Mouse (Mus musculus): ENCODE results near the gene Rtf2. TPM values are rescaled to one million over a fixed set of nuclear protein-coding genes. Genes with fewer than 3 reads are reported as not detected.

The Rtf2 gene
- total and polyA plus RNA-seq, 3 experiments: 31.9 to 84.2 (median 73.1) TPM

DNA sequence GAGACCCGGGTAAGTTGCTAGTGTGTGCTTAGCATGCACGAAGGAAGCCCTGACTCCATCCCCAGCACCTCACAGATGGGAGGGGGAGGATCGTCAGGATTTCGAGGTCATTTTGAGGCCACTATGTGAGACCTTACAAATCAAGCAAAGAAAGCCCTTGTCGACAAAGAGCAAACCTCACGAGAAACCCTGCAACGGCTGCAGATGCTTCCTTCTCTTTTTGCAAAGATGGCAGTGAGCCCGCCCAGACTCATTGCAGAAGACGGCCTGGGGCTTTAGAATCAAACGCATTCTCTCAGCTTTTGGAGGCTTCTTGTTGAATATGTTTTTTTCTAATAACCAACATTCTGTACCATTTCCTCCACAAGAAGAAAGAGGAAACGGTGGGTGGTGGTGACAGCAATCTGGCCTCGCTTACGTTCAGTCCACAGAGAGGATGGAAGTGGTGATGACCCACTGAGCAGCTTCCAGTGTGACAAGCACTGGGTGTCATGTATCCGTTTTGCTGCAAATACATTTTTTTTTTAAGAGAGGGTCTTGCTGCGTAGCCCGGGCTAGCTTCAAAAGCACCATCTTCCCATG lies 2.9 kb upstream of the Rtf2 start:
- DNase-seq: no peak

DNA sequence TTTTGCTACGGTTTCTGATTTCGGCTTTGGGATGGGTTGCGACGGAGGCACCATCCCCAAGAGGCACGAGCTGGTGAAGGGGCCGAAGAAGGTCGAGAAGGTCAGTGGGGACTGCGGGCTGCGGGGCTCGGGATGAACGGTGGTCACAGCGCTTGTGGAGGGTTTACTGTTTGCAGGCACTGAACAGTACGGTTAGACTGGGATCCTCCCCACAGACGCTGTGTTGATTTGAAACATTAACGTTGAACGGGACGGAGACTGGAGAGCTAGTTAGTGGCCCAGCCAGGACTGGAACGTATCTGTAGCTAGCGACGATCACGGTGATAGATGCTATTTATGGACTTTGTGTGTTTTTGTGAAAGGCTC lies 267 bp downstream of the Rtf2 start:
- no peak for DNase-seq

DNA sequence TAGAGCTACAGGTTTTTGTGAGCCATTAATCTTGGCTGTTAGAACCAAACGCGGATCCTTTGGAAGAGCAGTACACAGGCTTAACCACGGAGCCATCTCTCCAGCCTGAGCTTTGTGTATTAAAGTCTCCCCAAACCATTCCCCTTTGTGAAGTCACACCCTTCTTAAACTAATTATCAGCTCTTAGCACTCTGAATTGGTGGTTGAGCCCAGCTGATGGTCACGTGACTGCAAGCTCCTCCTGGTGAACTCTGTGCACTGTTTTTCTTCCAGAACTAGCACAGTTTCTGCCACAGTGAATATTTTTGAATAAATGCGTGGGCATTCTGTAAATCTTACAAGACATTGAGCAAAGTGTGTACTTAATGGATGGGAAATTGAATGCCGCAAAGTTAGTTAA lies 820 bp downstream of the Rtf2 start:
- no peak for DNase-seq

DNA sequence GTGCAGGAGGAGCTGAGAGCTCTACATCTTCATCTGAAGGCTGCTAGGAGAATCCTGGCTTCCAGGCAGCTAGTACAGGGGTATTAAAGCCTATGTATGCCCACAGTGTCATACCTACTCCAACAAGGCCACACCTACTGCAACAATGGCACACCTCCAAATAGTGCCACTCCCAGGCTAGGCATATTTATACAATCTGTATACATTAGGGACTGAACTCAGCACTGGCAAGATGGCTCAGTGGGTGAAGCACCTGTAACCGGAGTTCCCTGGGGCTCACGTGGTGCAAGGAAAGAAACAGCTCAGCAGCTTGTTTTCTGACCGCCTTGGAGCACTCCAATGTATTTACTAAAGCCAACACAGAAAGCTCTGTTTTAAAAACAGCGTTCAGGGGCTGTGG lies 5.3 kb downstream of the Rtf2 start:
- no peak for DNase-seq

DNA sequence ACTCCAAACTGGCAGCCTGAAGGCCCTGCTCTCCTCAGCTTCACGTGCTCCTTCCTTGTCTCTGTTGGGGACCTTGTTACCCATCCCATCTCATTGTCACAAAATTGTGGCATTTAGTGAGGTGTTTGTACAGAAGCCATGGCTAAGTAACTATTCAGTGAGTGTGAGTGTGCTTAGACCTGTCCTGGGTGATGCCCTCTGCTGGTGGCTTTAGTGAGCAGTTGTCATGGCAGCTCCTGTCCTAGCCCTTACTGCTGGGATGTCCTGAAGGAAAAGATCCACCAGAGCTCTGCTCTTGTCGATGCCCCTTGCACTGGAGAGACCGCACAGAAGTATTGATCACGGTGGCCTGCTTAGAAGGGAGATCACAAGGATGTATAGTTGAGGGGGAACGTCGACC lies 7.0 kb downstream of the Rtf2 start:
- no peak for DNase-seq

DNA sequence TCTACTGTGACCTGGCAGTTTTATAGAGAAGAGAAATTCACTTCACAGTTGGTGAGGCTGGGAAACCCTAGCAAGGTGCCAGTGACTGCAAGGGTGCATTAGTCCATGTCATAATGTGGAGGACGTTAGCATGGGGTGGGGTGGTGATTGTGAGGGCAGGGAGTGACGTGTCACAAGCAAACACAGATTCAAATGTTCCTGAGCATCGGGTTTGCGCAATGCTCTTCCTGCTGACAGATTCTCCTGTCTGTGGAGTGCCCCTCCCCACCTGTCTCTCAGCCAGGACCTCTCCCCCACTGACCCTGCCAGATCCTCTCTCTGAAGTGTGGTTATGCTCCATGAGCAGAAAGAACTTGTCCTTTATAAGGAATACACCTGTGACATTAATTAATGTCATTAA lies 8.0 kb downstream of the Rtf2 start:
- DNase-seq: peak; percentile 28

DNA sequence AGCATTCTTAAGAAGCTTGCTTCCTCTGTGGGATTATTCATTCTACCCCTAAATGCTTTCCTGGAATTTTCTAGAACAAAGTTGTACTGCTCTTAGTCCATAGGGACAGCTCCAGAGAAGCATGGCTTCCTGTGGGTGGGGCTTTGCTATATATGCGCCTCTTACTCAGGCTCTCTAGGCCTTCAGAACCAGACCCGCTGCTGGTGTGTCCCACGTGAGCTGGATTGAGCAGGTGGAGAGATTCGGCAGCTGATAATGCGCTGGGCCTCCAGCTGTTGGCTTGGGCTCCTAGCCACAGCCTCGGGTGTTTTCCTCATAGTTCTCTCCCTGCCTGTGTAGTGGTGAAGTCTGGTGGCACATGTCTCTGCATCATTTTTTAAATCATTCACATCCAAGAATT lies 10.3 kb downstream of the Rtf2 start:
- no peak for DNase-seq

DNA sequence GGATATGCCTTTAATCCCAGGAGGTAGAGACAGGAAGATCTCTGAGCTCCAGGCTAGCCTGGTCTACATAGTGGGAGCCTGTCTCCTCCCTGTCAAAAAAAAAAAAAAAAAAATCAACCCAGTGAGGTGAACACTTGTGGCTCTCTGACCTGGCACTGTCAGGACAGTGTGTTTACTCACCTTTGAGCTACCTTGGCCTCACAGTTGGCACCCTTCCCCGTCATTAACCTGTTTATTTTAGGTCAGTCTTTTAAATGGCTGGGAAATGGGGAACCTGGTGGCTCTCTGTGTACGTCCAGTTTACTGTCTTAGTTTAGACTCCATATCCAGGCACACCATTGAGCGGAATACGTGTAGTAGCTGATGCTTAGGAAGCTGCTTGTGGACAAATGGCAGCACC lies 11.7 kb downstream of the Rtf2 start:
- DNase-seq: no peak

DNA sequence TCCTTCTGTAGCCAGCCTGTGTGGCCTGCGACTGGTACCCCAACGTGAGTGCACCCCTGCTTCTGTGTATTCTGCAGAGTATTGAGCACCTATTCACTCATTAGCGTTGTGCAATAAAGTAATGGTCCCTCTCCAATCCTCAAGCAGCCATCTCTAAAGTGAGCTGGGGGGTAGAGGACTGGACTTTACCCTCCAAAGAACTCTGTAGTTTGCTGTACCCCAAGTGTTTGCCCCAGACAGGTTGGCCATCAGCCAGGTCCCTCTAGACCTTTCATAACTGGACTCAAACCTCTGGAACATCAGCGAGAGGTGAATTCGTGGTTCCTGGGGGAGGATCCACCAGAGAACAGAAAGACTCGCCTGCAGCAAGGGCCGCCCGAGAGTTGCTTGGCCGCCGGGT lies 12.1 kb downstream of the Rtf2 start:
- DNase-seq: no peak

DNA sequence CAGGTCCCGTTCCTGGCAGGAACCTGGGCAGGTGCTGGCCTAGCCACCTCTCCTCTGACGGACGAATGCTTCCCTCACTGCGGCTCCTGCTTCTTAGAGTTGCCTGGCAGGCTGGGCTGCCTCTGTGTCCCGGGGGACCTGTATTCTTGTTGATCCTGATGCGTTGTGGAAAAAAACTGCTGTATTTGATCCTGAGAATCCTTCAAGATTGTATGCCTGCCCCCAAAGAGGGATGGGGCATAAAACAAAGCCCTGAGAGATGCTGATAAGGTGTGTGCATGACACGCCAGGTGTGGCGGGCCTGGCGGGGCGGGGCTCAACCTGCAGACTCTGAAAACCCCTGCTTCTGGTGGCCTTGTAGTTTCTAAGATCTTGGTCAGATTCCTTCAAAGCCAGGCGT lies 18.1 kb downstream of the Rtf2 start, which contains the start of gene Gcnt7:
Gcnt7 (minus strand) TSS at position 101 of the 400 bp plus-strand sequence.
- DNase-seq: no peak

DNA sequence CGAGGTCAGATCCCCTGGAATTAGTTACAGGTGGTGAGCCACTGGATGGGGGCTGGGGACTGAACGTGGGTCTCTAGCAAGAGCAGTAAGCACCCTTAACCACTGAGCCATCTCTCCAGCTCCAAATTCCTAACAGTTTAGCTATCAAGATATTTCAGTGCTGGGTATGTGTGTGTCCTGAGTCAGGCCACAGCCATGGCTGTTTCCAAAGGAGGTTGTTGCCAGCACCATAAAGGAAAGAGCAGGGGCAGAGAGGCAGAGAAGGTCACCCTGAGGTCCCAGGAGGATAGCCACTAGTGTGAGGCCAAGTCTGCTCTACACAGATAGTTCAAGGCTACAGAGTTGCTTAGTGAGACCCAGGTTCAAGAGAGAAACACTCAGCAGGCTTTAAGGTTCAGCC lies 20.3 kb downstream of the Rtf2 start:
- DNase-seq: peak; percentile 36

DNA sequence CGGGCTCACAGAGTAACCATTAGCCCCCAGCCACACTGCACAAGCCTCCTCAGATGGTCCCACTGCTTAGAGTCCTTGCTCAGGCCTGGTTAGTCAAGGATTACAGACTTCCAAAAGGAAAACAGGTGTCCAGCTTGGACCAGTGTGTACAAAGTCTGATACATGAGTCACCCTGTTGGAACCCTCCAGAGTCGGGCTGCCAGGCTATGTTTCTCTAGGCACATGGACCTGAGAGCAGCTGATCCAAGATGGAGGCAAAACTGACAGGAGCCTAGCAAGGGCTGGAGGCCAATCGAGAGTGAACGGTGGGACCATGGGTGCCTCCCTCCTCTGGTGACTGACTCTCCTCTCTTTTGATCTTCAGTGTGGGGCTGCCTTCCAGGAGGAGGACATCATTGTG lies 22.5 kb downstream of the Rtf2 start:
- DNase-seq: no peak

DNA sequence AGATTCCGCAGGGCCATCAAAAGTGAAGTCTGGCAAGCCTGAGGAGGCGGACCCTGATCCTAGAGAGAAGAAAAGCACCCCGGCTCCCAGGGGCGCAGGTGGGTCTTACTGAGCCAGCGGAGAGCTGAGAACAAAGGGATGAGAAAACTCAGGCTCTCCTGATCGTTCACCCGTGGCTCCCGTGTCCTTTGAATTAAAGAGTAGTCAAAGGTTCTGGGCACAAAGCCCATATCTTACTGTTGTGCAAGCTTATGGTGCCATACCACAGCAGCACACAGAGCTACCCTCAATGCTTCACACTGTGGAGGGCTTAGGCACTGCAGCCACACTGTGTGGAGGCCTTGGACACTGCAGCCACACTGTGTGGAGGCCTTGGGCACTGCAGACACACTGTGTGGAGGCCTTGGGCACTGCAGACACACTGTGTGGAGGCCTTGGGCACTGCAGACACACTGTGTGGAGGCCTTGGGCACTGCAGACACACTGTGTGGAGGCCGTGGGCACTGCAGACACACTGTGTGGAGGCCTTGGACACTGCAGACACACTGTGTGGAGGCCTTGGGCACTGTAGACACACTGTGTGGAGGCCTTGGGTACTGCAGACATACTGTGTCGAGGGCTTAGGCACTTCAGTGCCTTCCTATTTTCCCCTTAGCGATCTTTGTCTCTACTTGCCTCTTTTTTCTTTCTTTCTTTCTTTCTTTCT lies 26.2 kb downstream of the Rtf2 start:
- peak; percentile 74 for DNase-seq

DNA sequence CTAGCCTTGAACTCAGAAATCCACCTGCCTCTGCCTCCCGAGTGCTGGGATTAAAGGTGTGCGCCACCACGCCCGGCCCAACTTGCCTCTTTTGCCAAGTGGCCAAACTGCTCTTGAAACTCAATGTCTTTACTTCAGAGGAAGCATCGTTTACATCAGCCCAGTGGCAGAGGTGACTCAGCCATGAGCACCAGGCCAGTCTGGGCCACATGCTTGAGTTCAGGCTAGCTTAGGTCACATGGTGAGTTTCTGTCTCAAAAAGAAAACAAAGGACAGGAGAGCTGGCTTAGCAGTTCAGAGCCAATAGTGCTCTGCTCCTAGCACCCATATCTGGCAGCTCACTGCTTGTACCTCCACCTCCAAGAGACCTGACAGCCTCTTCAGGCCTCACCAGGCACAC lies 26.9 kb downstream of the Rtf2 start:
- DNase-seq: peak; percentile 74

DNA sequence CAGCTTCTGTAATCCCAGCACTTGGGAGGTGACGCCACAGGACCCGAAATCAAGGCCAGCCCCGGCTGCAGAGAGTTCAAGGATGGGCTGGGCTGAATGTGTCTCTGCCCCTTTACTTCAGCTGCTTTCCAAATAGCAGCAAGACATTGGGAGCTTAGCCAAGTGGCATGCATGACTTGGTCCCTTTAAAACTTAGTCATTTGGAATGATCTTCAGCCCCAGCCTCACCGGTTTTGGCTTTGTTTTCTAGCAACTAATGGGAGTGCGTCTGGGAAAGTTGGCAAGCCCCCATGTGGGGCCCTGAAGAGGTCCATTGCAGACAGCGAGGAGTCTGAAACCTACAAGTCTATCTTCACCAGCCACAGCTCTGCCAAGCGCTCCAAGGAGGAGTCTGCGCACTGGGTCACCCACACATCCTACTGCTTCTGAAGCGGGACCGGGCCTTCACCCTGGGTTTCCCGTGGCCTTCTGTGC lies 28.0 kb downstream of the Rtf2 start:
- peak; percentile 90 for DNase-seq

DNA sequence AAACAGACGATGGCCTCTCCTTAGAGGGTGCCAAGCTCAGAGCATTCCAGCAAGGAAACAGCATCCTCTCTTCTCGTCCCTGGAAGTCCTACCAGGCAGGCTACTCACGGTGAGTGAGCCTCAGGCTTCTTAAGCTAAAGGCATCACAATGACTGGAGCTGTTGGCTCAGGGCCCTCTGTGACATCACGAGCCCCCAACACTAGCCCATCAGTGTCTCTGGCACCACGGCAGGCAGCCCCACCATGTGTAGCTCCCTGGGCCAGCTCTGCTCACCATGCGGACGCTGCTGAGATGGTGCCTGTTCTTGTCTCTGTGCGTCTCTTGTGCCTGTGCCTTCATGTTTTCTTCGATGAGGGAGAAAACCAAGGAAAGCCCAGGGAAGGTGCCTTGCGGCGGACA lies 32.0 kb downstream of the Rtf2 start, which contains the start of gene Fam209:
Fam209 (plus strand) TSS at position 203 of the 400 bp plus-strand sequence.
- DNase-seq: no peak

DNA sequence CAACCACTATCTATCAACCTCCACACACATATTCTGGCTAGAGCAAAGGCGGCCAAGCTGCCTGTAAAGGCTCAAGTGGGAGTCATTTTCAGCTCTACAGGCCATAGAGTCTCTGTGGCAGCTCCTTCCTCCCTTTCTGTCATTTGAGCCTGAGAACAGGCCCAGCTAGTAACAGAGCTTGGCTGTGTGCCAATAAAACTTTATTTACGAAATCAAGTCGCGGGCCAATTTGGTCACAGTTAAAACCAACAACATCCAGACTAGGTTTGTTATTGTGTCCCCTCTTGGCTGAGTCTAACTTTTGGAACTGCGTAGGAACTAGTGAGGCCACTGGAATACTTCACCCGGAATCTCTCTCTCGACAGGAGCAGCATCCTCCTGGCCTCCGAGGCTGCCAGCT lies 33.2 kb downstream of the Rtf2 start:
- no peak for DNase-seq

DNA sequence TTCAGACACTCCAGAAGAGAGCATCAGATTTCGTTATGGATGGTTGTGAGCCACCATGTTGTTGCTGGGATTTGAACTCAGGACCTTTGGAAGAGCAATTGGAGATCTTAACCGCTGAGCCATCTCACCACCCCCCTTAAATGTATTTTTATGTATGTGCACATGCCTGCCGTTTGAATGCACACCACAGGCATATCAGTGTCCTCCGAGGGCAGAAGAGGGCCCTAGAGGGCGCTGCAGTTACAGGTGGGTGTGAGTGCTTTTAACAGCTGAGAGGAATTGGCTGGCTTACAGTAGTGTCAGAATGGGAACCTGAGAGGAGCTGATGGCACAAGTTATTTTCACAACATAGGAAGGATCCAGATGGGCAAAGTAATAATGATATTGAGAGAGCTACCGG lies 34.6 kb downstream of the Rtf2 start:
- DNase-seq: peak; percentile 27

DNA sequence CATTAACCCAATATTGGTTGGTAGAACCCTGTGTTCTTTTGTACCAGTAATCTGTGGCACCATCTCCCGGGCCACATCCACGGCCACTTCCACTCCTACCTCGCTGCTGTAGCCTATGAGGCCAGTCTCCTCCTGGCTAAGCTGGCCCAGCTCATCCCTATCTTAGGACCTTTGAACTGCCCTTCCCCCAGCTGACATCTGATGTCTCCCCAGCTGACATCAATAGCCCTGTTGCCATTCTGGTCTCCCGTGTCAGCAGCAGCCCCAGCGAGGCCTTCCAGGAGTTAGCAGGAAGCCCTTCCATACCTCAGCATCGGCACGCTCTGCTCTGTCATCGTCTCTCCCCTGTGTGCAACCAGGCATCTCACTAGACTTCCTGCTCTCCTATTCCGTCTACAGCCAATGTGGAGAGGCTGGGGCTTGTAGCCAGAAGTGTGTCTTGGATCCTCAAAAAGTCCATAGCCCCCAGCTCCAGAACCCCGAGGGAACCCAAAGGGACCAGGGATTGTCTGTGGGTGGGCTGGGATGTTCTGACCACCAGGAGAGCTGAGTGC lies 36.4 kb downstream of the Rtf2 start:
- DNase-seq: no peak

DNA sequence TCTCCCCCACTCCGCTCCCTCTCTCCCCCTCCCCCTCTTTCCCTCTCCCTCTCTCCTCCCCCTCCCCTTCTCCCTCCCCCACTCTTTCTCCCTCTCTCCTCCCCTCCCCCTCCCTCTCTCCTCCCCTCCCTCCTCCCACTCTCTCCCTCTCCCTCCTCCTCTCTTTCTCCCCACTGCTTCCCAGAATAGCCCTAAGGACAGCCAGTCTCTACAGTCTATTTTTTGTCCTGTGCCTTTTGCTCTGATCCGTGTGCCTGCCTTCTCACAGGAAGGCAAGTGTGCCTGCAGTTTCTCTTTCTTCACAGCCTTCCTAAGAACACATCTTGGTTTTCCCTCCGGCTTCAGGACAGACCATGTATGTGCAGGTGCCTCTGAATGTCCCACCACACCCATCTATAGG lies 37.0 kb downstream of the Rtf2 start:
- no peak for DNase-seq

DNA sequence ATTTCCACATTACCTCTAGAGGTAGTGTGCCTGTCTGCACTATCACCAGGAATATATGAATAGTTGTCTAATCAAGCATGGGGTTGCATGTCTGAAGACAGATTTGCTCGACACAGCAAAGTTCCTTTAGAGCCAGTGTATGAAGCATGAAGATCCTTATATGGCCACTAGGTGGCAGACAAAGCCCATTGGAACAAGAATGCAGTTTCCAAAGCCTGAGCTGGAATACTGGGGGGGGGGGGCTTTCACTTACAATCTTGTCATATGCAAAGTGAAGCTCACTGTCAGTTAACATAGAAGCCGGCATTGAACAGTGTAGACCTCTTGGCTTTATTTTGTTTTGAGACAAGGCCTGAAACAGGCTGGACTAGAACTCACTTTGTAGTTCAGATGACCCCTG lies 37.5 kb downstream of the Rtf2 start:
- peak; percentile 34 for DNase-seq

DNA sequence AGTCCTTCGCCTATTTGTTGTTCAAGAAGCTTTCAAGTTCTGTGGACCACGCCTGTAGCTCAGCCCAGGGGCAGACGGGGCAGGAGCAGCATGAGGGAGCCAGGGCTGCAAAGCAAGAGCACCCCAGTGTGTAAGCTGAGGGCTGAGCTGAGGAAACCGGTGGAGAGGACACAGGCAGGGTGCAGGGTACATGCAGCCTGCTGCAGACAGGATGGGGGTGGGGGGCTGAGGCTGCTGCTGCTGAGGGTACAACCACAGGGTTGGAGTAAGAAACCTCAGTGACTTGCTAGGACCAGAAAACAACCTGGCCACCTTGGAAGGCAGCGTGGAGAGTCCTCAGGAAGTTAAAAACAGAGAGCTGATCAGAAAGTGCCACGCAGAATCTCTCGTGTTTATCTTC lies 39.9 kb downstream of the Rtf2 start:
- no peak for DNase-seq

DNA sequence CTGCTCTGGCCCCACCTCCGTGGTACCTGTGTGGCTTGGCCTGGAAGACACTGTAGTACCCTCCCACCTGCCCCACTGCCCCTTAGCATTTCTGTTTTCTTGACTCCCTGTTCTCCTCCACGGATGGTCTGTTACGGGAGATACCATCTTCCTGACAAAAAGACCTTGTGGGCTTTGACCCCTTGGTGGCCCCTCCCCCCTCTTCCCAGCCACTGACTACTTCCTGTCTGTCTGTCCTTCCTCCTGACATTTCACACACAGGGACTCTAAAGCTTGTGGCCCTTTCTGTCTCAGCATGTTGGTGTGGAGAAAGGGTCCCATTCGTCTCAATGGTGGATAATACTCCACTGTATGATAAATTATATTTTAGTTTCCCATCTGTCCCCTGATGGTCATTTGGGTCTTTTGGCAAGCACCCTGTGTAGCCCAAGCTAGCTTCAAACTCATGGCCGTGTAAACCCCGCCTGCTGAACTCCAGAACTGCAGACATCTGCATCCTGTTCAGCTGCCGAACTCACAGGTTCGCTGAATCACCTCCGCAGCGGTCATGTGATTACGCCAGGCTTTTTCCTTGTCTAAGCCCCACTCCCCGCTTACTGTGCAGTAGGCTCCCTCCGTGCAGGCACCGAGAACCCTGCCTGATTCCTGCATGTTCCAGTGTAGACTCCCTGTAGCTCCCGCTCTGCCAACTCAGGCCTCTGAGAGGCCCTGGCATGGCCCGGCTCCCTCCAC lies 41.5 kb downstream of the Rtf2 start:
- DNase-seq: no peak
